Mouse (Mus musculus) liver, embryonic 14.5 days (tissue): ENCODE results near the gene Spryd4. TPM values are rescaled to one million over a fixed set of nuclear protein-coding genes. Genes with fewer than 3 reads are reported as not detected.

Source experiments
- ATAC-seq: fragments of 200-750 bp; cut with Nextera tagmentation; 2 replicates; pipeline ENCODE4 v1.8.0; 2017; ENCODE audit warnings: moderate number of reproducible peaks, mild to moderate bottlenecking, moderate library complexity; ENCODE audit not compliant: insufficient read depth
- DNase-seq, 3 experiments: peaks; one replicate each; pipeline ENCODE4 v3.0.0-alpha.2; 2012 to 2013; ENCODE audit warnings: low read depth in 3 of 3, low spot score in 3 of 3
- H3K27ac ChIP-seq: fragments of 300-500 bp; sonication (generic); 2 replicates; pipeline ENCODE4 v1.5.1; 2014; ENCODE audit warnings: moderate library complexity, mild to moderate bottlenecking, control low read depth, inconsistent platforms
- H3K27me3 ChIP-seq: fragments of 300-500 bp; sonication (generic); 2 replicates; pipeline ENCODE4 v1.6.1; 2014; ENCODE audit warnings: mild to moderate bottlenecking, low read length, moderate library complexity; ENCODE audit not compliant: control insufficient read depth, insufficient read depth
- H3K36me3 ChIP-seq: fragments of 300-500 bp; sonication (generic); replicated peaks from 2 replicates; pipeline ENCODE4 v1.6.1; 2014; ENCODE audit warnings: low read depth; ENCODE audit not compliant: control insufficient read depth, insufficient read depth
- H3K4me1 ChIP-seq, 2 experiments: fragments of 200-500 bp in 1 of 2; fragments of 300-500 bp in 1 of 2; sonication (generic) in 1 of 2; replicated peaks; 2 replicates each; pipeline ENCODE4 v1.6.1; 2012 to 2014; ENCODE audit warnings: antibody characterized with exemption in 1 of 2, inconsistent platforms in 1 of 2, low read length in 1 of 2; ENCODE audit not compliant: control insufficient read depth in 2 of 2, insufficient read depth in 2 of 2
- H3K4me2 ChIP-seq: fragments of 300-500 bp; sonication (generic); 2 replicates; pipeline ENCODE4 v1.6.1; 2014; ENCODE audit warnings: low read depth, mild to moderate bottlenecking, control low read depth, moderate library complexity
- H3K4me3 ChIP-seq, 2 experiments: fragments of 200-500 bp in 1 of 2; fragments of 300-500 bp in 1 of 2; sonication (generic) in 1 of 2; 2 replicates each; pipeline ENCODE4 v1.5.1; 2012 to 2014; ENCODE audit warnings: low read depth in 2 of 2, low read length in 2 of 2, mild to moderate bottlenecking in 2 of 2, control low read depth in 1 of 2, inconsistent platforms in 1 of 2, moderate library complexity in 1 of 2; ENCODE audit not compliant: insufficient read depth in 1 of 2
- H3K9ac ChIP-seq: fragments of 300-500 bp; sonication (generic); replicated peaks from 2 replicates; pipeline ENCODE4 v1.6.1; 2014; ENCODE audit warnings: mild to moderate bottlenecking, control low read depth, moderate library complexity
- H3K9me3 ChIP-seq: fragments of 300-500 bp; sonication (generic); 2 replicates; pipeline ENCODE4 v1.6.1; 2016; ENCODE audit warnings: low read length, mixed read lengths; ENCODE audit not compliant: control insufficient read depth
- CTCF ChIP-seq: IDR thresholded peaks from 2 replicates; pipeline ENCODE4 v1.5.1; 2016; ENCODE audit warnings: antibody characterized with exemption, low read depth, control low read depth
- EP300 ChIP-seq: IDR thresholded peaks from 2 replicates; pipeline ENCODE4 v1.6.1; 2016; ENCODE audit warnings: antibody characterized with exemption, low read depth
- WGBS: fragments of 180-500 bp; shearing (Covaris S2); extraction: QIAGEN DNeasy Blood & Tissue Kit; methylation state at CpG from one replicate; pipeline ENCODE4 v1.1.7; 2014; ENCODE audit not compliant: insufficient replicate concordance; 5-methylcytosine and 5-hydroxymethylcytosine counted together
- polyA plus RNA-seq, 2 experiments: library from polyadenylated mRNA; depleted of rRNA in 1 of 2; stranded (reverse) in 1 of 2; unstranded in 1 of 2; fragments of >200 nt; fragmentation: Nextera tagmentation in 1 of 2; extraction: Ambion mirVana in 1 of 2; gene quantifications; 2 replicates each; pipeline versions ENCODE4 v1.2.1 to v1.2.3; 2012 to 2014

The Spryd4 gene
- polyA plus RNA-seq, 2 experiments: 12.9 to 20.8 TPM

DNA sequence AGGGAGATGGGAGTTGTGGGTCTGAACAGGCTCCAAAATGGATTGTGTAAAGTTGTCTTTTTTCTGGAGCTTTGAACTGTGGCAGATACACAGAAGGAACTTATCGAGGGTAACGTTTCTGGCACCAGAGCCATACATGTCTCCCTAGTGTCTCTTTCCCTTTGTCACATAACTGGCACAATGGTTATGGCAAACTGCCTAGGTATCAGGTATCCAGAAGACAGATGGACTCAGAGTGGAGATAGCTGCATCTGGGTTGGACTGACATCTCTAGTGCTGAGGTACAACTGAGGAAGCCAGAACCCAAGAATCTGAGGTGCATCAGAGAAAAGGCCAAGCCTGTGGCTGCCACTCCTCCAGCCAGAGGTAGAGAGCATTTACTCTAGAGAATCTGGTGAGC, 1.5 kb downstream of the Spryd4 start:
- Histone ChIP-seq H3K9me3 (no peaks in the 10 kb centered on the region), H3K27me3 (no peaks in the 10 kb centered on the region), H3K4me2 (peak overlapping the region; percentile 97), H3K4me3 (no peak overlapping the region), H3K4me1 (peaks cover 13% of the 10 kb centered on the region in 2 experiments), H3K36me3 (no peaks in the 10 kb centered on the region), H3K27ac (no peak overlapping the region), H3K9ac (no peak overlapping the region)
- ATAC-seq (no peak), DNase-seq (no peak)
- whole genome bisulfite sequencing: 81% methylated on average over 2 of the region's 2 CpGs
- no peak for TF ChIP-seq EP300
- no peak for TF ChIP-seq CTCF

DNA sequence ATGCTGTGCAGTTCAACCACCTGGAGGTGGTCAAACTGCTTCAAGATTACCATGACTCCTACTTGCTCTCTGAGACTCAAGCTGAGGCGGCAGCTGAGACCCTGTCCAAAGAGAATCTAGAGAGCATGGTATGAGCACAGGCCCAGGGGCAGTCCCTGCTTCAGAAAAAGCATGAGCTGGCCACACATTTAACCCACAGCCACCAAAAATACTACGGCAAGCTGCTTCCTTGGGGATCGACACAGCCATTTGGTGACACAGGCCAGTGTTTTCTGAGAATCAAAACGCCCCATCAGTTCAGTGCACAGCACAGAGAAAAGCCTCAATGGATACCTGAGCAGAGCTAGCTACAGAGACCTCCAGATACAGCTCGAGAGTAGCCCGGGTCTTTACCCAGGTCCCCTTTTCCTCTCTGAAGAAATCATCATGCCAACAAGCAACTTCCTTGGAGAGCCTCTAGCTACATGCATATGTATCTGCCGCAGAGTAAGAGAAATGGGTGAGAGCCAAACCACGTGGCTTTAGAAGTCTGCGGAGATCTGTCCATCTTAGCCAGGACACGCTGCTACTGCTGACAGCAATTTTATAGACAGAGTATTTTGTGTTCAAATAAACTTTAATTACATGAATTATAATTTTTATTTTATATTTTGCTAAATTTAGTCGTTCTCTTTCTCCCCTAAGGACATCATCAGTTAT, 2.1 kb downstream of the Spryd4 start:
- no peak for TF ChIP-seq CTCF
- DNase-seq (no peak), ATAC-seq (no peak)
- Histone ChIP-seq H3K27ac (no peak overlapping the region), H3K9ac (no peak overlapping the region), H3K9me3 (no peaks in the 10 kb centered on the region), H3K36me3 (no peaks in the 10 kb centered on the region), H3K4me1 (peaks cover 13% of the 10 kb centered on the region in 2 experiments), H3K27me3 (no peaks in the 10 kb centered on the region), H3K4me3 (no peak overlapping the region), H3K4me2 (no peak overlapping the region)
- WGBS: 84% methylated on average over 11 of the region's 11 CpGs

DNA sequence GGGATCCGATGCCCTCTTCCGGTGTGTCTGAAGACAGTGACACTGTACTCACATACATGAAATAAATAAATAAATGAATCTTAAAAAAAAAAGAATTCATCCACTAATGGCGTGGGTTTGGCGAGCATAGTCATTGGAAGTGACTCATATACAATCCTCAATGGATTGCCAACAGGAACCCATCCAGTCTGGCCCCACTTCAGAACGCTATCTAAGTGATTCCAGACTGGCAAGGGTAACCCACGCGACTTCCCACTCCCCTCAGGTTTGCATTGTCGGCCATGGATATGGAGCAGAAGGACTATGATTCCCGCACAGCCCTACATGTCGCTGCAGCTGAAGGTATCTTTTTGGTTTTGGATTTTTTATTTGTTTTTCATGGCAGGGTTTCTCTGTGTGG, 3.3 kb downstream of the Spryd4 start:
- Histone ChIP-seq H3K27ac (no peak overlapping the region), H3K4me2 (no peak overlapping the region), H3K9ac (no peak overlapping the region), H3K9me3 (no peaks in the 10 kb centered on the region), H3K4me3 (no peak overlapping the region), H3K27me3 (no peaks in the 10 kb centered on the region), H3K4me1 (peaks cover 11 to 13% of the 10 kb centered on the region in 2 experiments), H3K36me3 (no peaks in the 10 kb centered on the region)
- ATAC-seq (no peak), DNase-seq (no peak)
- TF ChIP-seq CTCF (no peak), EP300 (no peak)
- WGBS: 82% methylated on average over 10 of the region's 10 CpGs

DNA sequence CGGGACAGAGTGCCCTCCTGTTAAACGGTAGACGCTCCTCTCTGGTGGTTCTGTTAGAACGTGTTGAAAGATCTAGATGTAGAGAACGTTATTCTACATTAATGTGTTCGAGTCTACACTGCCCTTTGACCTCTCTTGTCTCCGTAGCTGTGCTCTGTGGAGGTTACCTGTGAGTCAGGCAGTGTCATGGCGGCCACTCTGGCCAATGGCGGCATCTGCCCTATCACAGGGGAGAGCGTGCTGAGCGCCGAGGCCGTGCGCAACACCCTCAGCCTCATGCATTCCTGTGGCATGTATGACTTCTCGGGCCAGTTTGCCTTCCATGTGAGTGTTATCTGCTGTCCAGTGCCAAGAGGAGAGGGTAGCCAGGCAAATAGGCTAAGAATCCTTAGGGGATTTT, 6.7 kb downstream of the Spryd4 start:
- no peaks in the 10 kb centered on the region for H3K36me3 ChIP-seq
- no peaks in the 10 kb centered on the region for H3K9me3 ChIP-seq
- ATAC-seq (0 out of 2 replicates have a peak, but pooled peaks have one; percentile 9), DNase-seq (no peak)
- no peak overlapping the region for H3K4me2 ChIP-seq
- TF ChIP-seq EP300: no peak
- TF ChIP-seq CTCF: no peak
- H3K4me1 ChIP-seq: no peaks in the 10 kb centered on the region; a peak in 1 of 4 replicates
- H3K27ac ChIP-seq: no peak overlapping the region
- no peak overlapping the region for H3K4me3 ChIP-seq
- H3K27me3 ChIP-seq: no peaks in the 10 kb centered on the region
- WGBS: 76% methylated on average over 15 of the region's 15 CpGs
- no peak overlapping the region for H3K9ac ChIP-seq

DNA sequence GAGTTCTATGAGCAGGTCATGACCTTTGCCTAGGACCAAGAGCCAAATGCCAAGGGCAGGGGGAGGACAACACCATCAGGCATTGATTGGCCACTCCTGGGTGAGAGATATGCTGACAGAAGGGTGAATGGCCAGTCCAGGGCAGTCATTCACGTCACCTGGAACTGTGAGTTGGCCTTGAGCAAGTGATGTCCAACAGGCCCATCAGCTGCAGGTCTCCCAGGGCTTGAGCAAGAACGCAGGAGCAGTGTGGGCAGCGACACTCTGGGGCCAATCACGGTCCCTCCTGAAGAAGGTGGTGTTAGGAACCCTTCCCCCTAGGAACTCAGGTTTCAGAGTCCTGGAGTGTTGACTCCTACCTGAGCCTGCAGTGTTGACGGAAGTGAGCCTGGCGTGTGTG, 9.8 kb downstream of the Spryd4 start:
- no peak for TF ChIP-seq CTCF
- TF ChIP-seq EP300: no peak
- Histone ChIP-seq H3K9me3 (no peaks in the 10 kb centered on the region), H3K9ac (no peak overlapping the region), H3K27me3 (no peaks in the 10 kb centered on the region; the same call in none of the 2 replicates), H3K4me3 (no peak overlapping the region), H3K4me2 (no peak overlapping the region), H3K27ac (no peak overlapping the region), H3K4me1 (no peaks in the 10 kb centered on the region; a peak in 1 of 4 replicates), H3K36me3 (no peaks in the 10 kb centered on the region)
- 60% methylated on average over 6 of the region's 6 CpGs for WGBS
- ATAC-seq (peak; percentile 59), DNase-seq (no peak)
